Mouse (Mus musculus): Measurements from ENCODE around the gene Fam133b.

DNA sequence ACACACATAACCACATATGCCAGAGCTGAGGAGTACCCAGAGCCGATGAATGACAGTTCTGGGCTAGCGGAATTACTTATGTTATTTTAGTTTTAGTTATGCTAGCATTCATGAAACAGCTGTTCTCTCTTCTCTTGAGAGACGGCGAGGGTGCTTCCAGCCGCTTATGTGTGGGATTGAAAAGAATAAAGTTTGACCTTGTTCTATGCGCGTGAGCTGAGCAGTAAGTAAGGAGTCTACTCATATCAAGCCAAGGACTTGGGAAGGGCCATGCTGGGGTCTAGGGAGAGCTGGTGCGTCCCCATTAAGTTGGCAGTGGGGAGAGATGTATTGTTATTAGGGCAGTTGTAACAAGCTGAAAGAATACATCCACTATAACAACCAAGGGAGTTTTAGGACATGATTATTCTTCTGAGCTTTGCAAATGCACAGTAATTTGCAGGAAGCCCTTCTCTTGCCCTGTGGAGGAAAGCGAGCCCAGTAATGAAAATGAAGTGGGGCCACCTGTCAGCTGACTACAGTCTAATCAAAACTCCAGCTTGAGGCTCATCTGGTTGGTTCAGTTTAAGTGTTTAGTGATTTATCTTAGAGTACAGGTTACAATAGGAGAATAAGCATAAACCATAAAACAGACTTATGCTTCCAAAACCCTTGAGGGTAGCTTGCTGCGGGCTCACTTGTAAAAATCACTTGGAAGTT is 32.4 kb upstream of the Fam133b start:
- TF ChIP-seq CTCF (IDR thresholded peaks at IDR 0.05; ENCODE audit: extremely low read depth, insufficient read depth, low read length) = no peak
- TF ChIP-seq POLR2A (IDR thresholded peaks at IDR 0.05; ENCODE audit: extremely low read depth, insufficient read depth, low read length) = no peak

Measured in cortical plate, adult 2 months (tissue).